In the genomic region with DNA sequence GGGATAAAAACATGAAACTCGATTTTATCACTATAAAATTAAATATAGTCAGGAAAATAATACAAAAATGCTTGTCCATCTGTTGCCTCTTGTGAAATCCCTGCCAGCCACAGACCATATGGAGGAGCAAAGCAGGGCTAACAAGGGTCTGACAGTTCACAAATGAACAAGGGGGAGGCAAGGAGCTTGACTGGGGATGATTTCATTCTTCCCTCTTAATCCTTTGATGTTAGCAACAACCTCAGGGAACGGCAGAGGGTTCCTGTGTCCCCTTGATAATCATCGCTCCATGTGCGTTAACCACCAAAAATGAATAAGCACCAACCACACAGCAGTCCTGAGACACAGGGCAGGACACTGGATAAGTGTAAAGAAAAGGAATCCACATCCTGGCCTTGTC, we compare ENCODE assay signal across 30 mouse cellular contexts.
A peak's percentile ranks its signal among the peaks of the same experiment; 100 is the strongest.
DNase-seq lines count a peak whose midpoint lies in the region; ATAC-seq lines count a peak whose summit lies in the region.
"Had no signal": no experiment of that assay in that cellular context is flagged by ENCODE, and none has a peak within 500 bp of the region (broad histone marks: within the 10 kb centered on the region; RNA-seq: fewer than 3 reads in every experiment).

No protein-coding gene starts in this region.

- peaks cover 8% of the 10 kb centered on the region; the same call in 1 of the 2 replicates for H3K4me1 ChIP-seq in hindbrain, embryonic 10.5 days (replicated peaks)
- H3K4me1 ChIP-seq in hindbrain, embryonic 11.5 days (replicated peaks; ENCODE audit: control insufficient read depth, insufficient read depth, low read length): no peaks in the 10 kb centered on the region
- H3K4me1 ChIP-seq in midbrain, embryonic 10.5 days: peaks cover 10% of the 10 kb centered on the region
- 0 out of 2 replicates have a peak, but pooled peaks cover 2% of the 10 kb centered on the region for H3K4me1 ChIP-seq in midbrain, embryonic 14.5 days (ENCODE audit: control insufficient read depth, insufficient read depth, low read length)
- no peaks in the 10 kb centered on the region; the same call in 1 of the 2 replicates for H3K4me1 ChIP-seq in hindbrain, embryonic 16.5 days (ENCODE audit: control insufficient read depth, insufficient read depth, low read depth, low read length)
- H3K4me1 ChIP-seq in midbrain, embryonic 12.5 days: peaks cover 6% of the 10 kb centered on the region; the same call in 1 of the 2 replicates
- H3K4me1 ChIP-seq: embryonic facial prominence, embryonic 15.5 days; kidney, embryonic 15.5 days; limb, embryonic 10.5 days; limb, embryonic 15.5 days; liver, embryonic 13.5 days; neural tube, embryonic 12.5 days; stomach, embryonic 15.5 days had no signal

- peaks cover 7% of the 10 kb centered on the region; the same call in 1 of the 2 replicates for H3K36me3 ChIP-seq in hindbrain, embryonic 10.5 days
- H3K36me3 ChIP-seq in hindbrain, embryonic 11.5 days (ENCODE audit: control insufficient read depth, insufficient read depth, low read length): no peaks in the 10 kb centered on the region
- H3K36me3 ChIP-seq in midbrain, embryonic 10.5 days: peaks cover 3% of the 10 kb centered on the region; the same call in 1 of the 2 replicates
- H3K36me3 ChIP-seq in midbrain, embryonic 14.5 days (ENCODE audit: control insufficient read depth, insufficient read depth, low read length): no peaks in the 10 kb centered on the region
- H3K36me3 ChIP-seq in hindbrain, embryonic 16.5 days (ENCODE audit: control insufficient read depth, insufficient read depth, low read length): no peaks in the 10 kb centered on the region
- no peaks in the 10 kb centered on the region for H3K36me3 ChIP-seq in midbrain, embryonic 12.5 days
- H3K36me3 ChIP-seq: limb, embryonic 15.5 days; liver, embryonic 13.5 days; neural tube, embryonic 12.5 days had no signal

- DNase-seq in hindbrain, embryonic 10.5 days (ENCODE audit: low spot score): no peak
- DNase-seq in hindbrain, embryonic 11.5 days (ENCODE audit: low spot score): no peak
- no peak for DNase-seq in midbrain, embryonic 10.5 days (ENCODE audit: low spot score)
- no peak for DNase-seq in midbrain, embryonic 14.5 days
- no peak for DNase-seq in cerebellum, postnatal 14 days
- DNase-seq in testis, postnatal 14 days (ENCODE audit: low spot score): no peak
- DNase-seq: adrenal gland, postnatal 25 days; B cell, adult 2 months; cerebellum, adult 18-20 months; gastrocnemius, postnatal 25 days; heart, adult 11 months; heart, postnatal 36 days; kidney, adult 11 months; kidney, postnatal 25 days; liver, embryonic 13.5 days; lung, adult 18-20 months; right cerebral cortex, postnatal 25 days; thymus, postnatal 14 days had no signal

- 66% methylated on average over 4 of the region's 4 CpGs for WGBS in hindbrain, embryonic 10.5 days
- WGBS in hindbrain, embryonic 11.5 days: 61% methylated on average over 4 of the region's 4 CpGs
- 64% methylated on average over 4 of the region's 4 CpGs for WGBS in midbrain, embryonic 10.5 days
- WGBS in midbrain, embryonic 14.5 days: 46% methylated on average over 4 of the region's 4 CpGs
- WGBS in hindbrain, embryonic 16.5 days: 62% methylated on average over 4 of the region's 4 CpGs
- 67% methylated on average over 4 of the region's 4 CpGs for WGBS in midbrain, embryonic 12.5 days

- H3K9ac ChIP-seq in hindbrain, embryonic 11.5 days (ENCODE audit: low read depth, low read length): no peak overlapping the region
- H3K9ac ChIP-seq in midbrain, embryonic 14.5 days (replicated peaks; ENCODE audit: low read length): no peak overlapping the region
- no peak overlapping the region for H3K9ac ChIP-seq in hindbrain, embryonic 16.5 days (ENCODE audit: low read depth, low read length)
- H3K9ac ChIP-seq in midbrain, embryonic 12.5 days (replicated peaks): no peak overlapping the region
- H3K9ac ChIP-seq: embryonic facial prominence, embryonic 15.5 days; kidney, embryonic 15.5 days; limb, embryonic 15.5 days; liver, embryonic 13.5 days; neural tube, embryonic 12.5 days; stomach, embryonic 15.5 days had no signal

- no peak for ATAC-seq in hindbrain, embryonic 11.5 days (ENCODE audit: low FRiP score)
- ATAC-seq in midbrain, embryonic 14.5 days (ENCODE audit: low FRiP score, low TSS enrichment): no peak
- 0 out of 2 replicates have a peak, but pooled peaks have one; percentile 37 for ATAC-seq in hindbrain, embryonic 16.5 days
- ATAC-seq in midbrain, embryonic 12.5 days (ENCODE audit: low FRiP score, low read depth): 0 out of 2 replicates have a peak, but pooled peaks have one; percentile 16
- ATAC-seq: inflammation-experienced regulatory T-cells, adult 6 months; lung, postnatal 0 days had no signal

- H3K4me3 ChIP-seq in hindbrain, embryonic 10.5 days: no peak overlapping the region
- H3K4me3 ChIP-seq in hindbrain, embryonic 11.5 days (ENCODE audit: low read depth, low read length): no peak overlapping the region
- H3K4me3 ChIP-seq in midbrain, embryonic 10.5 days: no peak overlapping the region
- no peak overlapping the region for H3K4me3 ChIP-seq in midbrain, embryonic 14.5 days (replicated peaks; ENCODE audit: low read depth, low read length)
- H3K4me3 ChIP-seq in hindbrain, embryonic 16.5 days (ENCODE audit: low read length): no peak overlapping the region
- no peak overlapping the region for H3K4me3 ChIP-seq in midbrain, embryonic 12.5 days
- H3K4me3 ChIP-seq: embryonic facial prominence, embryonic 15.5 days; kidney, embryonic 15.5 days; limb, embryonic 10.5 days; limb, embryonic 15.5 days; liver, embryonic 13.5 days; neural tube, embryonic 12.5 days; stomach, embryonic 15.5 days had no signal

- no peaks in the 10 kb centered on the region for H3K9me3 ChIP-seq in hindbrain, embryonic 10.5 days
- no peaks in the 10 kb centered on the region for H3K9me3 ChIP-seq in hindbrain, embryonic 11.5 days (ENCODE audit: control insufficient read depth, low read length)
- no peaks in the 10 kb centered on the region for H3K9me3 ChIP-seq in midbrain, embryonic 10.5 days (replicated peaks)
- H3K9me3 ChIP-seq in midbrain, embryonic 14.5 days (ENCODE audit: control insufficient read depth, low read length): no peaks in the 10 kb centered on the region
- H3K9me3 ChIP-seq in hindbrain, embryonic 16.5 days (ENCODE audit: control insufficient read depth, low read length): no peaks in the 10 kb centered on the region
- no peaks in the 10 kb centered on the region for H3K9me3 ChIP-seq in midbrain, embryonic 12.5 days
- H3K9me3 ChIP-seq: embryonic facial prominence, embryonic 15.5 days; kidney, embryonic 15.5 days; limb, embryonic 10.5 days; limb, embryonic 15.5 days; liver, embryonic 13.5 days; neural tube, embryonic 12.5 days; stomach, embryonic 15.5 days had no signal

- peak overlapping the region; percentile 12; the same call in 1 of the 2 replicates for H3K27ac ChIP-seq in hindbrain, embryonic 10.5 days
- no peak overlapping the region for H3K27ac ChIP-seq in hindbrain, embryonic 11.5 days (ENCODE audit: low read depth, low read length)
- H3K27ac ChIP-seq in midbrain, embryonic 10.5 days (replicated peaks): 0 out of 2 replicates have a peak overlapping the region, but pooled peaks have one; percentile 13
- no peak overlapping the region for H3K27ac ChIP-seq in midbrain, embryonic 14.5 days (replicated peaks; ENCODE audit: low read depth, low read length)
- H3K27ac ChIP-seq in hindbrain, embryonic 16.5 days (ENCODE audit: low read depth, low read length): no peak overlapping the region; the same call in 1 of the 2 replicates
- no peak overlapping the region for H3K27ac ChIP-seq in midbrain, embryonic 12.5 days (replicated peaks)
- H3K27ac ChIP-seq: embryonic facial prominence, embryonic 15.5 days; kidney, embryonic 15.5 days; limb, embryonic 10.5 days; limb, embryonic 15.5 days; liver, embryonic 13.5 days; macrophage; neural tube, embryonic 12.5 days; stomach, embryonic 15.5 days had no signal

- H3K4me2 ChIP-seq in hindbrain, embryonic 11.5 days (replicated peaks; ENCODE audit: low read depth, low read length): no peak overlapping the region
- H3K4me2 ChIP-seq in midbrain, embryonic 14.5 days (ENCODE audit: low read length): no peak overlapping the region
- no peak overlapping the region for H3K4me2 ChIP-seq in hindbrain, embryonic 16.5 days (ENCODE audit: low read length)
- no peak overlapping the region for H3K4me2 ChIP-seq in midbrain, embryonic 12.5 days (replicated peaks)
- H3K4me2 ChIP-seq: embryonic facial prominence, embryonic 15.5 days; heart, embryonic 11.5 days; kidney, embryonic 15.5 days; limb, embryonic 15.5 days; liver, embryonic 13.5 days; neural tube, embryonic 12.5 days; stomach, embryonic 15.5 days had no signal

- H3K27me3 ChIP-seq in hindbrain, embryonic 10.5 days (ENCODE audit: insufficient read depth, poor library complexity, severe bottlenecking): no peaks in the 10 kb centered on the region
- H3K27me3 ChIP-seq in hindbrain, embryonic 11.5 days (ENCODE audit: control insufficient read depth, insufficient read depth, low read length): no peaks in the 10 kb centered on the region
- no peaks in the 10 kb centered on the region for H3K27me3 ChIP-seq in midbrain, embryonic 10.5 days (ENCODE audit: low read depth, poor library complexity, severe bottlenecking)
- no peaks in the 10 kb centered on the region for H3K27me3 ChIP-seq in midbrain, embryonic 14.5 days (ENCODE audit: control insufficient read depth, insufficient read depth, low read length)
- H3K27me3 ChIP-seq in hindbrain, embryonic 16.5 days (replicated peaks; ENCODE audit: control insufficient read depth, insufficient read depth, low read length): no peaks in the 10 kb centered on the region
- no peaks in the 10 kb centered on the region for H3K27me3 ChIP-seq in midbrain, embryonic 12.5 days
- H3K27me3 ChIP-seq: embryonic facial prominence, embryonic 15.5 days; kidney, embryonic 15.5 days; limb, embryonic 15.5 days; liver, embryonic 13.5 days; neural tube, embryonic 12.5 days; stomach, embryonic 15.5 days had no signal

Comparison
In these comparisons a context has a peak if more than half of its experiments do, and no peak if none do; other contexts are left out.
1. H3K27ac ChIP-seq: peak in hindbrain, embryonic 10.5 days (single experiment) and midbrain, embryonic 10.5 days (single experiment); none in hindbrain, embryonic 11.5 days (single experiment), midbrain, embryonic 14.5 days (single experiment), hindbrain, embryonic 16.5 days (single experiment) and midbrain, embryonic 12.5 days (single experiment).
2. ATAC-seq: peak in hindbrain, embryonic 16.5 days (single experiment) and midbrain, embryonic 12.5 days (single experiment); none in hindbrain, embryonic 11.5 days (single experiment) and midbrain, embryonic 14.5 days (single experiment).